Mouse (Mus musculus): ENCODE measurements around the gene Schip1. TPM values are rescaled to one million over a fixed set of nuclear protein-coding genes. Genes with fewer than 3 reads are reported as not detected.

The Schip1 gene
- polyA plus RNA-seq, 1 experiment: 8.0 TPM

DNA sequence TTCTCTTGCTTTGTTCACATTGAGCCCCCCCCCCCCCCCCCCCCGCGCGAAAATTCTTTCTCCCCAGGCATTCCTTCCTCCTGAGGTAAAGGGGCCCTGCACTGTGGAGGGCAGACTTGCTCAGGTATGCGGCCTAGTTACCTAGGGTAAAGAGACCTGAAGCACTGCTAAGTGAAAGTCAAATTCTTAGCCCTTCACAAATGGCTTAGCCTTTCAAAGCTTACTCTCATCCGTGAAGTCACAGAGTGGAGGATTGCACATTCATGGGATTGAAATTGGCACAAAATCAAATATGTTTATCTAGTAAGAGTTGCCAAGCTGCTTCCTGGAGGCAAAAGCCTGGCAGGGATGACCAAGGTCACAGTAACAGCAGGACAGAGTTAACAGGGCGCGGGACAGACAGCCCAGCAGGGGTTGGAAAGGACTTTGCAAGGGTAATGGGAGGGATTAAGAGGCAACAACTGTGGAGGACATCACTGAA is 470.0 kb downstream of the Schip1 start:
- 67% methylated on average over 7 of the region's 7 CpGs for WGBS
- H3K4me1 ChIP-seq (ENCODE audit: control insufficient read depth, insufficient read depth, low read length): no peaks in the 10 kb centered on the region
- no peak overlapping the region for H3K27ac ChIP-seq (ENCODE audit: control insufficient read depth, insufficient read depth, low read depth, low read length, poor library complexity)
- H3K4me3 ChIP-seq (replicated peaks; ENCODE audit: control insufficient read depth, low read depth, low read length): no peak overlapping the region
- TF ChIP-seq POLR2A (IDR thresholded peaks at IDR 0.05; ENCODE audit: borderline replicate concordance, control insufficient read depth, low read depth, low read length) (no peak), CTCF (IDR thresholded peaks at IDR 0.05; ENCODE audit: control insufficient read depth, insufficient read depth, low read length) (no peak)

DNA sequence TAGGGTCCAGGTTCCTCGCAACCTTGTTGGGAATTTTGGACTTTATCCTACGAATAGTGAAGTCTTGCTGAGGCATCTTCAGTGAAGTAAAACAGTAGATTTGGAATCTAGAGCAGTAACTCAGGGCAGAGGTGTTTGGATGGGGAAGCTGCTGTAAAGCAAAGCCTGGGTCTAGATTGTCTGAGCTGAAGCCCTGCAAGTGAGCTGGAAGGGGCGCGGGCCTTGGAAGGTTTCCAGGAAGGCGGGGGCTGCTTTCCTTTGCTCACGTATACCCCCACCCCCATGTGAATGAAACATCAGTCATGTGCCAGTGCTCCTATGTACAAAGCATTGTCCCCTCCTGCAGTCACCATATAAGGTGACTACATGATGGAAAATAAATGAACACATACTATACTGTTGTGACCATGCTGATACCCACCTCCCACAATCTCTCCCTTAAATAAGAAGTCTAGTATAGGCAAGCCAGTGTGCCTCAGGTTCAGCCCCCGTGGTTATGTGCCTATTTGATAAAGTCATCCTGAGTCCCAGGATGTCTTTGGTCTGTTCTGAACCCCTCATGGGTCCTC is 470.6 kb downstream of the Schip1 start:
- TF ChIP-seq CTCF (IDR thresholded peaks at IDR 0.05; ENCODE audit: control insufficient read depth, insufficient read depth, low read length) (no peak), POLR2A (IDR thresholded peaks at IDR 0.05; ENCODE audit: borderline replicate concordance, control insufficient read depth, low read depth, low read length) (no peak)
- Histone ChIP-seq H3K4me1 (ENCODE audit: control insufficient read depth, insufficient read depth, low read length) (no peaks in the 10 kb centered on the region), H3K27ac (ENCODE audit: control insufficient read depth, insufficient read depth, low read depth, low read length, poor library complexity) (no peak overlapping the region), H3K4me3 (replicated peaks; ENCODE audit: control insufficient read depth, low read depth, low read length) (no peak overlapping the region)
- 82% methylated on average over 7 of the region's 7 CpGs for WGBS

DNA sequence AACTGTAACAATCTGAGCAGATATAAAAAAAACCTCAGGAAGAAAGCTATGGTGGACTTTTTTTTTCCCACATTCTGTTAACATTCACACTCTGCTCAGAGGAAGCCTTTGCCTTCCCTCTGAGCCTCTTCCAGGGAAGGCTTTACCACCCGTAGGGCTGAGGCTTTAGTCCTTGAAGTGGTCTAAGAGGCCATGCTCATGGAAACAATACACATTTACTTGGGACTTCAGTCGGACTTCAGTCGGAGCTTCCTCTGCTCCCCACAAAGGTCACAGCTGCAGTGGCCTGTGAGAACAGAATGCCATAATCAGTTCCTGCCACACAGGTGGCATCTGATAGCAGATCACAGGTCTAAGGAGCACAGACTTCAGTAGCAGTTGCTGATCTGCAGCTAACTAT is 471.5 kb downstream of the Schip1 start:
- Histone ChIP-seq H3K4me3 (replicated peaks; ENCODE audit: control insufficient read depth, low read depth, low read length) (no peak overlapping the region), H3K27ac (ENCODE audit: control insufficient read depth, insufficient read depth, low read depth, low read length, poor library complexity) (no peak overlapping the region), H3K4me1 (ENCODE audit: control insufficient read depth, insufficient read depth, low read length) (no peaks in the 10 kb centered on the region)
- WGBS: 75% methylated on average over 3 of the region's 3 CpGs
- TF ChIP-seq CTCF (IDR thresholded peaks at IDR 0.05; ENCODE audit: control insufficient read depth, insufficient read depth, low read length) (no peak), POLR2A (IDR thresholded peaks at IDR 0.05; ENCODE audit: borderline replicate concordance, control insufficient read depth, low read depth, low read length) (no peak)

DNA sequence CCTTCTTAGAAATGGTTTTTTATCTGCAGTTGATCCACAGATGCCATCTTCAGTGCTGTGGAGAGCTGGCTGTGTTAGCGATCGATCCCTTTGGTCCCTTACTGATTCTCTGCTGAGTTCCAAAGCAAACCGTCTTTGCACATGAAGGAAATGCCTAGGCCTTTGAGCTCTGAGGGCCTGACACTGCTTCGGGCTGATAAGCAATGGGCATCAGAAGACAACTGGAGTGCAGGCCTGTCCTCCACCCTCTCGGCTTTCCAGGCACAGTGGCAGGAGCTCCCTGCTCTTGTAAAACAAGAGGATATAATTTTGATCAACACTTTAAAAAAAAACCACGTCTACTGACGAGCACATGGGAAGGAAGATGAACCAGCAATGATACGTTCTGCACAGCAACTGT is 477.1 kb downstream of the Schip1 start:
- WGBS: 69% methylated on average over 8 of the region's 8 CpGs
- Histone ChIP-seq H3K4me3 (replicated peaks; ENCODE audit: control insufficient read depth, low read depth, low read length) (no peak overlapping the region), H3K27ac (ENCODE audit: control insufficient read depth, insufficient read depth, low read depth, low read length, poor library complexity) (no peak overlapping the region), H3K4me1 (ENCODE audit: control insufficient read depth, insufficient read depth, low read length) (no peaks in the 10 kb centered on the region; the same call in 1 of the 2 replicates)
- TF ChIP-seq CTCF (IDR thresholded peaks at IDR 0.05; ENCODE audit: control insufficient read depth, insufficient read depth, low read length) (no peak), POLR2A (IDR thresholded peaks at IDR 0.05; ENCODE audit: borderline replicate concordance, control insufficient read depth, low read depth, low read length) (no peak)

DNA sequence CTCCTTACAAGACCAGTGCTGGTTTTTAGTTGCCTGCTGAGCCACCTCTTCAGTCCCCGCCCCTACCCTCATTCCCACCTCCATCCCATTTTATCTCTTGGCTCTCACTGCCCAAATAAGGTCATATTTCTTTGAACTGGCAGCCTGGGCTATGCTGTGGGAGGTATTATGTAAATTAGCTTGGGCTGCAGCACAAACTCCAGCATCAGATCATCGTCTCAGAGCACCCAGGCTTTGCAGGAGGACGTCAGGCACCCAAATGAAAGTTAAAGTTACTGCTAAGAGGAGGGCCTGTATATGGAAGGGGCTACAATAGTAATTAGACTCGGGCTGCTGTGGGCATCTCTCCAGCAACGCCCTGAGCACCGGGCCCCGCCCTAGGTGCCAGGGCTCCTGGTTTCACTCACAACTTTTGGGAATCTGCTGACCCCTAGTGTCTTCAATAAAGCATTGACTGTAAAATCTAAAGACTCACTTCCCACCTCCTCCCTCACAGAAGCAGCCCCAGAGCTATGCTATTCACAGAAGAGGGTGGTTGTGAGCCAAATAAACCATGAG is 478.4 kb downstream of the Schip1 start:
- no peak for TF ChIP-seq POLR2A (IDR thresholded peaks at IDR 0.05; ENCODE audit: borderline replicate concordance, control insufficient read depth, low read depth, low read length)
- no peak for TF ChIP-seq CTCF (IDR thresholded peaks at IDR 0.05; ENCODE audit: control insufficient read depth, insufficient read depth, low read length)
- H3K4me1 ChIP-seq (ENCODE audit: control insufficient read depth, insufficient read depth, low read length): no peaks in the 10 kb centered on the region; the same call in 1 of the 2 replicates
- H3K27ac ChIP-seq (ENCODE audit: control insufficient read depth, insufficient read depth, low read depth, low read length, poor library complexity): no peak overlapping the region
- H3K4me3 ChIP-seq (replicated peaks; ENCODE audit: control insufficient read depth, low read depth, low read length): no peak overlapping the region
- 7% methylated on average over 7 of the region's 7 CpGs for WGBS

DNA sequence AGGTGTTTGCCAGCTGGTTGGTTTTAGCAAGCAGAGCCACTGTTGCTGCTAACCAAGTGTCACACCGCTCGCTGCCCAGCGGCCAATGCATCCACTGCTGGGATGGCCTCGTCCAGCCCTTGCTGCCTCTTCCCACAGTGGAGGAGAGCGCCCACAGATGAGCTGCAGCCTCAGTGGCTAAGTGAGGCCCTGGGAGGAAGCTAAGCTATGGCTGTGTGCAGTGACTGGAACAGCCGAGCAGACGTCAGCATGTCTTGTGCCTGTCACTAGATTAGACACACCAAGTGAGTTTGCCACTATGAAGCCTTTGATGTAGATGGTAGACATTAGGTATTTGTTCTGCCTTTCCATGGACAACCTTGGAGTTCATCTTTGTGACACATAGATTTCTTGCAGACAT is 480.2 kb downstream of the Schip1 start:
- Histone ChIP-seq H3K4me3 (replicated peaks; ENCODE audit: control insufficient read depth, low read depth, low read length) (no peak overlapping the region), H3K4me1 (ENCODE audit: control insufficient read depth, insufficient read depth, low read length) (no peaks in the 10 kb centered on the region; the same call in 1 of the 2 replicates), H3K27ac (ENCODE audit: control insufficient read depth, insufficient read depth, low read depth, low read length, poor library complexity) (no peak overlapping the region)
- TF ChIP-seq CTCF (IDR thresholded peaks at IDR 0.05; ENCODE audit: control insufficient read depth, insufficient read depth, low read length) (no peak), POLR2A (IDR thresholded peaks at IDR 0.05; ENCODE audit: borderline replicate concordance, control insufficient read depth, low read depth, low read length) (no peak)
- 78% methylated on average over 7 of the region's 7 CpGs for WGBS

DNA sequence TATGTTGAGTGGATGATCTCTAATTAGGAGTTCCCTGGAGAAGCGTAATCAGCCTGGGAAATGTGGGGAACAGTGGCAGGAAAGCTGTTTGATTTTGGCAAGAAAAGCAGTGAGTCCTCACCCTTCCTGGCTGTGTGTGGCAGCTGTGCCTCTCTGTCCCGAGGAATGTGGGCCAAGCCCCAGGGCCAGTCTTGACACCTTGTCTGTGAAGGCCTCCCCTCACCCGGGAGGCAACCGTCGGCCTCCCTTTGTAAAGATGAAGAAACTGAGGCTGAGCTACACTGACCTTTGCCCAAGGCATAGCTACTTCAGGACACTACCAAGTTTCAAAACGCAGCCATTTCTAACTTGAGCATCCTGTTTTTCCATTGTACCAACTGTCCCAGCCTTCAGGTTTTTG is 481.3 kb downstream of the Schip1 start:
- no peak overlapping the region for H3K4me3 ChIP-seq (replicated peaks; ENCODE audit: control insufficient read depth, low read depth, low read length)
- TF ChIP-seq CTCF (IDR thresholded peaks at IDR 0.05; ENCODE audit: control insufficient read depth, insufficient read depth, low read length): no peak
- no peak for TF ChIP-seq POLR2A (IDR thresholded peaks at IDR 0.05; ENCODE audit: borderline replicate concordance, control insufficient read depth, low read depth, low read length)
- 71% methylated on average over 6 of the region's 6 CpGs for WGBS
- H3K27ac ChIP-seq (ENCODE audit: control insufficient read depth, insufficient read depth, low read depth, low read length, poor library complexity): no peak overlapping the region
- H3K4me1 ChIP-seq (ENCODE audit: control insufficient read depth, insufficient read depth, low read length): no peaks in the 10 kb centered on the region; the same call in 1 of the 2 replicates

DNA sequence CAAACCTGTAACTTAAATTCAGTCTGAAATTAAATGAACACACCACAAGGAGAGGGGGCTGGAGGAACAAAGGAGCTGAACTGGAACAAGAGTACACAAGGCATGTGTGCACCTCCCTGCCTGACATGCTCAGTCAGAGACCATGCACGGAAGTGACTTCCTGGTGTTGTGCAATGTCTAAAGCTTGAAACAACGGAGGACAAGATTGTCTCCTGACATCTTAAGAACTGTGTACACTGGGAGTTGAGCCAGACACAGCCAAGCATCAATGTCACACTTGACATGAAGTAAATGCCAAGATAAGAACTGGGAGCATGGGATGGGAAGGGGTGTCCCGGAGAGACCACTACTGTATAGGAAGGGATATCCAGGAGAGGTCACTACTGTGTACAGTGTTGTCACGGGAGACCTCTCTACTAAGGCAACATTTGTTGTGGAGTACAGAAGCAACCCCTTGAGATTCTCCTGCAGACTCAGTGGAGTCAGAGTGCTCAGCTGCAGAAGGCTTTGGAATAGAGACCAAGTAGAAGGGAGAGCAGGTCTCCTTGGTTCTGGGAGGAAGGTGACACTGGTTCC is 490.6 kb downstream of the Schip1 start:
- Histone ChIP-seq H3K4me1 (ENCODE audit: control insufficient read depth, insufficient read depth, low read length) (peaks cover 2% of the 10 kb centered on the region), H3K27ac (ENCODE audit: control insufficient read depth, insufficient read depth, low read depth, low read length, poor library complexity) (no peak overlapping the region), H3K4me3 (replicated peaks; ENCODE audit: control insufficient read depth, low read depth, low read length) (no peak overlapping the region)
- 46% methylated on average over 4 of the region's 4 CpGs for WGBS
- TF ChIP-seq CTCF (IDR thresholded peaks at IDR 0.05; ENCODE audit: control insufficient read depth, insufficient read depth, low read length) (no peak), POLR2A (IDR thresholded peaks at IDR 0.05; ENCODE audit: borderline replicate concordance, control insufficient read depth, low read depth, low read length) (no peak)

All from bone marrow, adult 2 months (tissue).